Mouse (Mus musculus): ENCODE data around the gene 4930470P17Rik.
"Not testable (repeated sequence)": the region's sequence is repeated elsewhere in the genome, so short reads cannot be mapped to it uniquely, and the experiment has no call there.

The 4930470P17Rik gene

GRCm38 (mm10) chr2:170601917-170602316 lies at the start of gene 4930470P17Rik:
4930470P17Rik (minus strand) TSS chr2:170602017.
- no peak for DNase-seq (ENCODE audit: low spot score in 2 of 2)

GRCm38 (mm10) chr2:170651483-170651882 lies 49.7 kb upstream of the 4930470P17Rik start:
- DNase-seq (ENCODE audit: low spot score in 2 of 2): no peak

- no peak for DNase-seq (ENCODE audit: low spot score in 2 of 2)
These were observed 46.7 kb upstream of the 4930470P17Rik start for GRCm38 (mm10) chr2:170648542-170648941.

GRCm38 (mm10) chr2:170646201-170646600 lies 44.4 kb upstream of the 4930470P17Rik start:
- DNase-seq (ENCODE audit: low spot score in 2 of 2): no peak

GRCm38 (mm10) chr2:170642338-170642806 lies 40.6 kb upstream of the 4930470P17Rik start:
- DNase-seq (ENCODE audit: low spot score in 2 of 2): no peak

GRCm38 (mm10) chr2:170640281-170640680 lies 38.5 kb upstream of the 4930470P17Rik start:
- DNase-seq (ENCODE audit: low spot score in 2 of 2): no peak

- DNase-seq (ENCODE audit: low spot score in 2 of 2): no peak
These were observed 36.9 kb upstream of the 4930470P17Rik start for GRCm38 (mm10) chr2:170638746-170639145.

GRCm38 (mm10) chr2:170632998-170633622 lies 31.3 kb upstream of the 4930470P17Rik start:
- no peak for DNase-seq (ENCODE audit: low spot score in 2 of 2)

- DNase-seq (ENCODE audit: low spot score in 2 of 2): no peak
These were observed 30.6 kb upstream of the 4930470P17Rik start for GRCm38 (mm10) chr2:170632386-170632785.

- no peak for DNase-seq (ENCODE audit: low spot score in 2 of 2)
These were observed 29.6 kb upstream of the 4930470P17Rik start for GRCm38 (mm10) chr2:170631375-170631774.

- no peak for DNase-seq (ENCODE audit: low spot score in 2 of 2)
These were observed 28.7 kb upstream of the 4930470P17Rik start for GRCm38 (mm10) chr2:170630553-170630952.

- DNase-seq (ENCODE audit: low spot score in 2 of 2): not testable (repeated sequence)
These were observed 26.2 kb upstream of the 4930470P17Rik start for GRCm38 (mm10) chr2:170627991-170628390.

GRCm38 (mm10) chr2:170624201-170624880 lies 22.5 kb upstream of the 4930470P17Rik start:
- not testable (repeated sequence) for DNase-seq (ENCODE audit: low spot score in 2 of 2)

- DNase-seq (ENCODE audit: low spot score in 2 of 2): no peak
These were observed 21.2 kb upstream of the 4930470P17Rik start for GRCm38 (mm10) chr2:170622985-170623384.

- DNase-seq (ENCODE audit: low spot score in 2 of 2): no peak
These were observed 17.2 kb upstream of the 4930470P17Rik start for GRCm38 (mm10) chr2:170618862-170619492.

- DNase-seq (ENCODE audit: low spot score in 2 of 2): not testable (repeated sequence)
These were observed 10.0 kb upstream of the 4930470P17Rik start for GRCm38 (mm10) chr2:170611794-170612193.

GRCm38 (mm10) chr2:170601171-170601570 lies 646 bp downstream of the 4930470P17Rik start:
- no peak for DNase-seq (ENCODE audit: low spot score in 2 of 2)

- no peak for DNase-seq (ENCODE audit: low spot score in 2 of 2)
These were observed 4.2 kb downstream of the 4930470P17Rik start for GRCm38 (mm10) chr2:170597586-170597985.

GRCm38 (mm10) chr2:170596726-170597125 lies 5.1 kb downstream of the 4930470P17Rik start:
- peak; percentile 36 to 74 for DNase-seq (ENCODE audit: low spot score in 2 of 2)

GRCm38 (mm10) chr2:170592161-170592560 lies 9.7 kb downstream of the 4930470P17Rik start:
- DNase-seq (ENCODE audit: low spot score in 2 of 2): no peak

- DNase-seq (ENCODE audit: low spot score in 2 of 2): no peak
These were observed 13.4 kb downstream of the 4930470P17Rik start for GRCm38 (mm10) chr2:170588369-170588900.

- no peak for DNase-seq (ENCODE audit: low spot score in 2 of 2)
These were observed 17.1 kb downstream of the 4930470P17Rik start for GRCm38 (mm10) chr2:170584678-170585077.

All from urinary bladder, postnatal 4 days (tissue).